Mouse (Mus musculus) small intestine, adult 2 months (tissue): ENCODE measurements around the gene Igfn1. TPM values are rescaled to one million over a fixed set of nuclear protein-coding genes. Genes with fewer than 3 reads are reported as not detected.
A peak's percentile ranks its signal among the peaks of the same experiment; 100 is the strongest.

Experiments used
- H3K27ac ChIP-seq: fragments of 200-500 bp; 2 replicates; pipeline ENCODE4 v1.5.1; 2012; ENCODE audit warnings: low read depth, low read length, control low read depth, inconsistent platforms; ENCODE audit not compliant: insufficient read depth
- H3K27me3 ChIP-seq: fragments of 200-500 bp; 2 replicates; pipeline ENCODE4 v1.6.1; 2012; ENCODE audit warnings: mild to moderate bottlenecking, moderate library complexity, low read length, inconsistent platforms; ENCODE audit not compliant: control insufficient read depth, insufficient read depth
- H3K36me3 ChIP-seq: fragments of 200-500 bp; 2 replicates; pipeline ENCODE4 v1.6.1; 2012; ENCODE audit warnings: mild to moderate bottlenecking, low read length, control low read depth, inconsistent platforms; ENCODE audit not compliant: control insufficient read depth, insufficient read depth
- H3K4me1 ChIP-seq: fragments of 200-500 bp; 2 replicates; pipeline ENCODE4 v1.6.1; 2012; ENCODE audit warnings: low read length, inconsistent platforms, mixed read lengths; ENCODE audit not compliant: control insufficient read depth, insufficient read depth, insufficient read length
- H3K4me3 ChIP-seq: fragments of 200-500 bp; 2 replicates; pipeline ENCODE4 v1.5.1; 2012; ENCODE audit warnings: low read depth, mild to moderate bottlenecking, control low read depth, inconsistent platforms, low read length, moderate library complexity
- CTCF ChIP-seq: fragments of 200-500 bp; IDR thresholded peaks from 2 replicates; pipeline ENCODE4 v1.5.1; 2012; ENCODE audit warnings: low read depth, mild to moderate bottlenecking, control low read depth, inconsistent platforms, low read length, moderate library complexity, mixed read lengths; ENCODE audit not compliant: insufficient replicate concordance, insufficient read length; ENCODE audit errors: extremely low read depth
- POLR2A ChIP-seq: fragments of 200-500 bp; IDR thresholded peaks from 2 replicates; pipeline ENCODE4 v1.6.1; 2012; ENCODE audit warnings: low read depth, mild to moderate bottlenecking, control low read depth, inconsistent platforms, low read length, moderate library complexity
- WGBS: fragments of 180-500 bp; shearing (Covaris S2); methylation state at CpG from one replicate; pipeline ENCODE4 v1.1.7; 2018; 5-methylcytosine and 5-hydroxymethylcytosine counted together
- polyA plus RNA-seq: library from polyadenylated mRNA; depleted of rRNA; stranded (reverse); fragments of >200 nt; gene quantifications from 2 replicates; pipeline ENCODE4 v1.2.3, GENCODE M21; 2012

Gene Igfn1
- polyA plus RNA-seq, 1 experiment, result 0.34 TPM

- WGBS, result 41% methylated on average over 12 of the region's 12 CpGs
- peak; percentile 61; the same call in 1 of the 2 replicates for TF ChIP-seq CTCF
- TF ChIP-seq POLR2A, result no peak
Measured at GRCm38 (mm10) chr1:135944526-135945259, 61.4 kb downstream of the Igfn1 start.

GRCm38 (mm10) chr1:135943713-135944112, 62.4 kb downstream of the Igfn1 start:
- H3K4me3 ChIP-seq, result no peak overlapping the region
- 88% methylated on average over 2 of the region's 2 CpGs for WGBS
- H3K27ac ChIP-seq, result no peak overlapping the region
- H3K4me1 ChIP-seq, result no peaks in the 10 kb centered on the region
- no peaks in the 10 kb centered on the region for H3K27me3 ChIP-seq
- H3K36me3 ChIP-seq, result no peaks in the 10 kb centered on the region
- TF ChIP-seq CTCF, result no peak
- no peak for TF ChIP-seq POLR2A

More at GRCm38 (mm10) chr1:135944526-135945259, 61.4 kb downstream of the Igfn1 start:
- H3K27me3 ChIP-seq, result no peaks in the 10 kb centered on the region
- H3K36me3 ChIP-seq, result no peaks in the 10 kb centered on the region
- no peaks in the 10 kb centered on the region for H3K4me1 ChIP-seq
- H3K27ac ChIP-seq, result no peak overlapping the region
- no peak overlapping the region for H3K4me3 ChIP-seq

- TF ChIP-seq CTCF, result no peak
- TF ChIP-seq POLR2A, result no peak
- no peaks in the 10 kb centered on the region for H3K36me3 ChIP-seq
- H3K4me3 ChIP-seq, result no peak overlapping the region
- 42% methylated on average over 7 of the region's 7 CpGs for WGBS
- H3K4me1 ChIP-seq, result no peaks in the 10 kb centered on the region
- H3K27ac ChIP-seq, result no peak overlapping the region
- H3K27me3 ChIP-seq, result no peaks in the 10 kb centered on the region
Measured at GRCm38 (mm10) chr1:135942116-135942515, 64.0 kb downstream of the Igfn1 start.

- Histone ChIP-seq H3K4me1 (no peaks in the 10 kb centered on the region), H3K27ac (no peak overlapping the region)
- 73% methylated on average over 6 of the region's 6 CpGs for WGBS
Measured at GRCm38 (mm10) chr1:135941259-135942006, 64.7 kb downstream of the Igfn1 start.

GRCm38 (mm10) chr1:135936091-135936490, 70.1 kb downstream of the Igfn1 start:
- Histone ChIP-seq H3K4me1 (no peaks in the 10 kb centered on the region), H3K4me3 (no peak overlapping the region), H3K36me3 (no peaks in the 10 kb centered on the region), H3K27ac (no peak overlapping the region), H3K27me3 (no peaks in the 10 kb centered on the region)
- TF ChIP-seq CTCF, result no peak
- TF ChIP-seq POLR2A, result no peak
- 70% methylated on average over 1 of the region's 1 CpGs for WGBS

More at GRCm38 (mm10) chr1:135941259-135942006, 64.7 kb downstream of the Igfn1 start:
- no peak for TF ChIP-seq POLR2A
- no peak for TF ChIP-seq CTCF
- Histone ChIP-seq H3K36me3 (no peaks in the 10 kb centered on the region), H3K27me3 (no peaks in the 10 kb centered on the region), H3K4me3 (no peak overlapping the region)

- no peak overlapping the region for H3K27ac ChIP-seq
- no peaks in the 10 kb centered on the region for H3K27me3 ChIP-seq
- no peaks in the 10 kb centered on the region for H3K4me1 ChIP-seq
- H3K4me3 ChIP-seq, result no peak overlapping the region
- 72% methylated on average over 18 of the region's 18 CpGs for WGBS
- H3K36me3 ChIP-seq, result no peaks in the 10 kb centered on the region
- TF ChIP-seq POLR2A (no peak), CTCF (no peak)
Measured at GRCm38 (mm10) chr1:135933704-135934293, 72.3 kb downstream of the Igfn1 start.

- no peaks in the 10 kb centered on the region for H3K27me3 ChIP-seq
- 59% methylated on average over 3 of the region's 3 CpGs for WGBS
- no peak overlapping the region for H3K27ac ChIP-seq
- peaks cover 3% of the 10 kb centered on the region; the same call in 1 of the 2 replicates for H3K4me1 ChIP-seq
- H3K4me3 ChIP-seq, result no peak overlapping the region
- TF ChIP-seq CTCF, result no peak
- TF ChIP-seq POLR2A, result no peak
- no peaks in the 10 kb centered on the region for H3K36me3 ChIP-seq
Measured at GRCm38 (mm10) chr1:135929876-135930275, 76.3 kb downstream of the Igfn1 start.
